Mouse (Mus musculus) ovary, postnatal 14 days (tissue): ENCODE measurements at regions not wholly inside any gene's neighbourhood (a gene's known extent, or its start where the extent isn't known, plus 50 kb on each side); places are given as distances from the start of the nearest gene placed in this dataset.
"Not testable (repeated sequence)": the region's sequence is repeated elsewhere in the genome, so short reads cannot be mapped to it uniquely, and the experiment has no call there.

Source experiments
- DNase-seq: peaks from one replicate; pipeline ENCODE4 v3.0.0; 2022; ENCODE audit warnings: low spot score

- DNase-seq: not testable (repeated sequence)
Observed at GRCm38 (mm10) chr17:13492239-13492638, 137.9 kb downstream of the Tcp10c start.

- not testable (repeated sequence) for DNase-seq
Observed at GRCm38 (mm10) chr17:13492649-13493277, 138.4 kb downstream of the Tcp10c start.

GRCm38 (mm10) chr17:13493866-13494265, 139.5 kb downstream of the Tcp10c start:
- not testable (repeated sequence) for DNase-seq

- DNase-seq: not testable (repeated sequence)
Observed at GRCm38 (mm10) chr17:13494475-13494874, 140.1 kb downstream of the Tcp10c start.

- not testable (repeated sequence) for DNase-seq
Observed at GRCm38 (mm10) chr17:13504365-13504764, 150.0 kb downstream of the Tcp10c start.

GRCm38 (mm10) chr17:13504827-13505268, 150.5 kb downstream of the Tcp10c start:
- DNase-seq: not testable (repeated sequence)

- not testable (repeated sequence) for DNase-seq
Observed at GRCm38 (mm10) chr17:13507397-13508063, 153.2 kb downstream of the Tcp10c start.

- not testable (repeated sequence) for DNase-seq
Observed at GRCm38 (mm10) chr17:13519409-13520201, 165.2 kb downstream of the Tcp10c start.

- not testable (repeated sequence) for DNase-seq
Observed at GRCm38 (mm10) chr17:13532579-13532978, 178.2 kb downstream of the Tcp10c start.

- DNase-seq: no peak
Observed at GRCm38 (mm10) chr17:13540446-13541241, 186.3 kb downstream of the Tcp10c start.

GRCm38 (mm10) chr17:13541249-13541648, 186.9 kb downstream of the Tcp10c start:
- no peak for DNase-seq

- DNase-seq: no peak
Observed at GRCm38 (mm10) chr17:13542261-13542660, 187.9 kb downstream of the Tcp10c start.

- no peak for DNase-seq
Observed at GRCm38 (mm10) chr17:13542856-13543255, 188.5 kb downstream of the Tcp10c start.

- DNase-seq: no peak
Observed at GRCm38 (mm10) chr17:13544036-13544795, 189.8 kb downstream of the Tcp10c start.

GRCm38 (mm10) chr17:13546249-13546648, 191.9 kb downstream of the Tcp10c start:
- no peak for DNase-seq

GRCm38 (mm10) chr17:13546669-13547085, 192.3 kb downstream of the Tcp10c start:
- no peak for DNase-seq

GRCm38 (mm10) chr17:13547657-13548360, 193.4 kb downstream of the Tcp10c start:
- no peak for DNase-seq

GRCm38 (mm10) chr17:13549975-13550895, 195.9 kb downstream of the Tcp10c start:
- DNase-seq: no peak

GRCm38 (mm10) chr17:13550896-13551267, 196.5 kb downstream of the Tcp10c start:
- DNase-seq: not testable (repeated sequence)
